Mouse (Mus musculus) gastrocnemius, postnatal 10 days (tissue): ENCODE measurements at regions not wholly inside any gene's neighbourhood (a gene's known extent, or its start where the extent isn't known, plus 50 kb on each side); places are given as distances from the start of the nearest gene placed in this dataset.

ENCODE experiments used
- DNase-seq: peaks from one replicate; pipeline ENCODE4 v3.0.0; 2021; ENCODE audit warnings: mixed read lengths

GRCm38 (mm10) chr1:80030224-80030623 lies 169.2 kb upstream of the Serpine2 start:
- DNase-seq: no peak

DNA sequence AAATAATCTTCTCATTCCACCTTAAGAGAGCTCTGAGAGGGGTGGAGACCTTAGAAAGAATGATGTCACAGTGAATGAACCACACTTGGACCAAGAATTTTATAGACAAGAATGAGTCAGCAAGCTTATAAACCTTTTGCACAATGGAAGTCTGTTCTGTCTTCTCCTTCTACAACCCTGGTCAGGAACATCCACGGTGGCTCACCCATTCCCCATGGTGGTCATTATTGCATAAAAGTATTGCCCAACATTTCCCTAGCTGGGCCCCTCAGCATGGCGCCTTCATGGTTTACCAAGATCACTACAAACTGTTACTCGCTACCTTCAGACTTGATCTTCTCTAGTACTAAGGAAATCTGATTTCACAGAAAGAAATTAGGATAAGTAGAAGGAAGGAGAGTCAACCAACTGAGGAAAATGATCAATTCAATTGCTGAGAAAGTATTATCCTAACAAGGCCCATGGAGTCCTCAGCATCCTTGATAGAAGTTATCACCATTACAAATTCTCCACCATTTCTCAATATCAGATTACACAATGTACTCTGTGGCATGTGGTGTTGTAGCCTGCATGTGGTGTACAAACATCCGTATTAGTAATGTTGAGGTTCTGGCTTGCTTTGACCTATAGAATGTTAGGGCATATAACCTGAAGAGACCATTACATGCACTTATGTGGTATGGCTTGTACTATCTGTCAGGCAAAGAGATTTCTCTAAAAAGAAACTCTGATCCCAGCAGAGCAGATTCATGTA lies 165.1 kb upstream of the Serpine2 start:
- no peak for DNase-seq

GRCm38 (mm10) chr1:80023518-80024095 lies 162.6 kb upstream of the Serpine2 start:
- no peak for DNase-seq

DNA sequence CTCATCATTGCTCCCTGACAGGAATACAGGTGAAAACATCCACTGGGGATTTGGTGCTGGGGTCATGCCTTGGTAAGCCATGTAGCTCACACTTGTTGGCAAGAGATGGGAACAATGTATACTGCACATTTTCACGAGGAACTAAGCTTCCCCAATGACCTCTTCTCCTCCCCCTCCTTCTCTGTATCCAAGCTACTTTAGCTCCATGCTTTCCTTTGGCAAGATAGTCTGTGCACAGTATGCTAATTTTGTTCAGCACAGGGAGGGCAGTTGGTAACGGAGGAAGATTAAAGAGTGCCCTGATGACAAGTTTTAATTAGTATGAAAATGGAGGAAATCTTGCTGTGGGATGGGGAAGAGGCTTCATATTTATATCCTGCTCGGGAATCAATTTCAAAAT lies 160.9 kb upstream of the Serpine2 start:
- no peak for DNase-seq

DNA sequence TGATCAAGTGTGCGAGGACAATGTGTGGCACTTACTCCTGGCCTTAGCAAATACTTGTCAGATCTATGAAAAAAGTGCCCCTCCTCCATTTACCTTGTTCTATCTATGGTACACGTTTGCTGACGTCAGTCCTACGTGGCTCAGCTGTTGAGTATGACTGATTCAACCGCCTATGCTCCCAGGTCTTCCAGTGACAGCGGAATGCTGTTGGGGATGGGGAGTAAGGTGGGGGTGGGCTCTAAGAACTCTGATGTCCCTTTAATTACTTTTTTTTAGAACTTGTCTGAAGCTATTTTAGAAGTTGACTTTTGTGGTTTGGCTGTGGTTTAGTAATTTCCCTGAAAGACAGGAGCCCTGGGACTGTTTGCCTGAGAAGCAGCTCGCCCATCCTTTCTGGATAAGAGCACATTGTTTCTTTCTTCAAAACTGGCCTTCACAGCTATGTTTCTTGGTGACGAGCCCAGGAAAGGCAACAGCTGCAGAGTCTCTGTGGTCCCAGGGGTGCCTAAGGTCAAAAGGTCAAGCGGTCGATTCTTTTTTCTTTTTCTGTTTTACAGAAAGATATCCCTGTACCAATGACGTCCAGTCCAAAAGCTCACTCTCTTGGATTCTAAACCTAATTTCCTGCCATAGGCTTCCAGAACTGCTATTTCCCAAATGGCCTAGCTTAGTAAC lies 157.5 kb upstream of the Serpine2 start:
- peak; percentile 74 for DNase-seq

GRCm38 (mm10) chr1:80015474-80015873 lies 154.5 kb upstream of the Serpine2 start:
- no peak for DNase-seq

DNA sequence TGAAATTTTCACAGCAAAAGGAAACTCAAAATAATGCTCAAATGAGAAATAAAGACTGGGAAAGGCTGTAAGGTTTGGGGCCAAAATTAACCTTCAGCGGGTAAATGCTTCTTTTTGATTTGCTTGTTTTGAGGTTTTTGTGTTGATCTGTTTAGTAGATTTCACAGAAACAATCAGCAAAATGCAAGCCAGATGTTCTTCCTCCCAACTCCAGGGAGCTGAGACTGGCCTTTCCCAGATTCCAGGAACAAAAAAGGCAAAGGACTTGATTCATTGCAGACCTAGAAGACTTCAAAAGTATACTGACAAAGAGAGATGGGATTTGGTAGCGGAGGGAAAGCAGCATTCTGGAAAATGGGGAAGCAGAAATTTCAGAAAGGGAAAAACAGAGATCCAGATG lies 153.6 kb upstream of the Serpine2 start:
- DNase-seq: no peak

DNA sequence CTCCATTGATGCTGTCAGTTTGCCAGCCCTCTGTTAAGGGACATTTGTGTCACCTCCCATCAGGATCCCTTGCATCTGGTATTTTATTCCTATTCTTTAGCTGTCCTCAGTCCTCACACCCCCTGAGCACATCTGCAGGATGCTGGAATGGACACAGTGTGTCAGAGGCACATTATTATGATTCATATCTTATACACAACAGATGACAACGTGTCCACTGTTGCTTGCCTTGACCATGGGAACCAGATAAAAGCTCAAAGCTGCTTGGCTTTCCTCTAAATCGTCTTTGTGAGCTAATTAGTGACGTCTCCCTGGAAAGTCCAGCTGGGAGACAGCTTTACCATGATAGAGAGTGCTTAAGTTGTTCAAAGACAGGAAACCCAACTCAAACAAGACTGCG lies 149.7 kb upstream of the Serpine2 start:
- DNase-seq: no peak

DNA sequence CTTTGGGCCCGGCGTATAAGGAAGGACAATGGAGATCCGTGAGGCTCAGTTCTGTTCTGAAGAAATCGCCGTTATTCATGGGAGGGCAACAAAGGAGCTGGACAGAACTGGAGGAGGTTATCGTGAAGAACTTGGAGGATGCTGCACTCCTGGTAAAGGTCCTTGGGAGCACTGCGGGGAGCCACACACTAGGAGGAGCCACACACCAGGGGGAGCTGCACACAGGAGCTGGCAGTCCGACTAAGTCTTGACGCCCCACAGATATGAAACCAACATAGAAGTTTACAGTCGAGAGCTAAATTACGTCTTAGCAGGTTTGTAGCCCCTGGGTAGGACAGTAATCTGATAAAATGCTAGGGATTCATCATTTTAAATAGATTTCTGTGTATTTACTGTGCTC lies 138.1 kb upstream of the Serpine2 start:
- peak; percentile 31 for DNase-seq

DNA sequence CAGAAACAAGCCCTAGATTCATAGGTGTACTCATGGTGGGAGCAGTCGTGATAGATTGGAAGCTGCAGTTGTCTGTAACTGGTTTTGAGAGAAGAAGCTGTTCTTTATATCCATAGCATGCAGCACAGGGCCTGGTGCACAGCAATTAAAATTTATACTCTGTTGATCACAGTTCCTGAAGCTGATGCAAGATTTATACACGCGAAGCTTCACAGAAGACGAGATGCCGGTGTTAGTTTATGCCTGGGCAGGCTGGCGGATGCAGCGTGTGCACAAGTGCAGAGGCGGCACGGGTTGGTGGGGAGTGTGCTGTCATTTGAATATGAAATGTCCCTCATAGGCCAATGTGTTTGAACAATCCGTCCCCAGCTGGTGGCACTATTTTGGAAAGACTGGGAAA lies 136.9 kb upstream of the Serpine2 start:
- no peak for DNase-seq

- no peak for DNase-seq
These were observed 136.5 kb upstream of the Serpine2 start for GRCm38 (mm10) chr1:79997456-79997855.

DNA sequence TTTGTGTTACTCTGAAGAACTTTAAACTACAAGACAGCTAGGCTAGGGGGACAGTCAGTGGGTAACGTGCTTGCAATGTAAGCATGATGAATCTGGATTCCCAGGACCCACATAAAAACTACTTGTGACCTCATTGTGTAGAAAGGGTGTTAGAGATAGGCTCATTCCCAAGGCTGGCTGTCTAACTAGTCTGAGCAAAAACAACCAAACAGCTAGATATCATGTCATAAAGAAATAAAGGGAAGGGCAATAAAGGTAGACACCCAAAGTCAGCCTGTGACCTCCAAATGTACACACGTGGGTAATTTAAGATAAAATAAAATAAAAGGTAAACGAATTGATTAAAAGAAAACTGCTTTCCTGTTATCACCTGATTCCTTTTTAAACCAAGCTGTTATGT lies 123.7 kb upstream of the Serpine2 start:
- DNase-seq: no peak

- DNase-seq: no peak
These were observed 121.8 kb upstream of the Serpine2 start for GRCm38 (mm10) chr1:79982678-79983280.

GRCm38 (mm10) chr1:79979863-79980262 lies 118.9 kb upstream of the Serpine2 start:
- DNase-seq: no peak

DNA sequence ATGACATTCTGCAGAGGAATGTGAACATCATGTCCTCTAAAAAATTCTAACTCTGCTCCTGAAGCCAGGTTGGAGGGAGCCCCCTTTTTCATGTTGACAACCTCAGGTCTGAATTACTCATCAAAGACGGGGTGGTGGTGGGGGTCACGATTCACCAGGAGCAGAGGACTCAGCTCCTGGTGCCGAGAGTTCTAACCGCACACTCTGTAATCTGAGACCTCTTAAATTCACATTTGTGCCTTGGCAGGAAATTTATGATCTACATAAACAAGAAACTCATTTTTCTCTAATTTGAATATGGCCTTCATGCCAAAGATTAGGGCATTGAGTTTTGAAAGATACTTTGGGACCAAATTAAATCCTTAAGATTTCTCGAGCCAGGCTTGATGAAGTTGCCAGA lies 117.2 kb upstream of the Serpine2 start:
- no peak for DNase-seq

- peak; percentile 41 for DNase-seq
These were observed 95.1 kb upstream of the Serpine2 start for GRCm38 (mm10) chr1:79956121-79956520.

- DNase-seq: no peak
These were observed 83.3 kb upstream of the Serpine2 start for GRCm38 (mm10) chr1:79944231-79944630.

GRCm38 (mm10) chr1:79932435-79932834 lies 71.5 kb upstream of the Serpine2 start:
- no peak for DNase-seq

GRCm38 (mm10) chr1:79927740-79928139 lies 66.8 kb upstream of the Serpine2 start:
- no peak for DNase-seq

DNA sequence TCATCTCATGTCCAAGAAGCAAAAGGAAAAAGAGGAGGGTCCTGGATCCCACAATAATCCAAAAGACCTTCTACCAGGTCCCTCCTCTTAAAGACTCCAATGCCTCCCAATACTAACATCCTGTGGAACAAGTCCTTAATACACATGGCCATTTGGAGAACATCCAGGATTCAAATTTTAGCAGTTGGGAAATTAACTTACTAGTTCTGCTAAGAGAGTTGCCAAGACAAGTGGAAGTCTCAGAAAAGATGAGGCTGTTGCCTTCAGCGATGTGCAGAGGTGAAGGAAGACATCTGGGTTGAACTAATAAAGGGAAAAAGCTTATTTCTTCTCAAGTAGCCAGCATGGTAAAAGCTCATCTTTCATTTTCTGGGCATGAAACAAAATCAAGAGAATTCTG lies 64.8 kb upstream of the Serpine2 start:
- DNase-seq: no peak

GRCm38 (mm10) chr1:79921890-79922289 lies 60.9 kb upstream of the Serpine2 start:
- no peak for DNase-seq

DNA sequence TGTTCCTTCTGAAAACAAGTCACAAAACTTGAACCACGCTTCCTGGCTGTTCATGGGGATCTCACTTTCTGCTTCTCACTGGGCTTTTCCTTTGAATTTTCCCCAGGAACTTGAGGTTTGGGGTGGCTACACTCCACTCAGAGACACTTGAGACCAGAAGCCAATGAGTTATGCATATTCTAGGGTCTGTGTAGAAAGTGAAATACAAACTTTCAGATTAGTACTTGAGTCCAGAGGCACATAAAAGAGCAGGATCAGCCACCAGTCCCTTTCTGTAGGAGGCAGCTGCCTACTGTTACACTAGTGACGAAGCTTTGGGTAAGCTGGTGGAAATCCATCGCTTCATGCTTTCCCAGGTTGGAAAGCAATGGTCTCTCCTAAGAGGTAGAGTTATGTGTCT lies 60.4 kb upstream of the Serpine2 start:
- no peak for DNase-seq

- peak; percentile 48 for DNase-seq
These were observed 56.6 kb upstream of the Serpine2 start for GRCm38 (mm10) chr1:79917426-79918150.
